Comparison of ENCODE assay signal across 8 mouse cellular contexts in the genomic region with DNA sequence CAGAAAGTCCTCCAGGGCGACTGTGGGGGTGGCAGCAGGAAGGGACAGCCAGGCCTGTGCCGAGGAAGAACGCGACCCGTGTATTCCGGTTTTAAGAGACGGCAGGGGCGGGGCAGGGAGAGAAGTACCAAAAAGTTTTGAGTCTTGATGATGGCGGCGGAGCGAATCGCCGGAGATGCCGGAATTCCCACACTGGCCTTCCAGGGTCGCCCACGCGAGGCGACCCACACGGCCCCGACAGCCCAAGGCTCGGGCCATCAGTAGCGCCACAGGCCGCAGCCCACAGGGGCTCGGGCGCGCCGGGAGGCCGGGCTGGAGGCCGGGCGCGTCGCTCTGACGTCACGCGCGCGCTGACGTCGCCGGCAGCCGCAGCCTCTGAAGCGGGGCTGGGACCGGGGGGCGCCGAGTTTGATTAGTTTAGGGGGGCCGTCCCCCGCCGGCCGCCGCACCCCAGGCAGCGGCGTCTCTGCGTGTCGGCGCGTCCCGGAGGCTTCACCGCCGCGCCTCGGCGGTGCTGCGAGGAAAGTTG. TPM values are rescaled to one million over a fixed set of nuclear protein-coding genes. Genes with fewer than 3 reads are reported as not detected.
DNase-seq lines count a peak whose midpoint lies in the region; ATAC-seq lines count a peak whose summit lies in the region.

A gene (plus strand): TSS at position 366 of the 529 bp plus-strand sequence.

- peak; percentile 68 for ATAC-seq in megakaryocyte progenitor cell, adult 5-6 weeks (replicated peaks; ENCODE audit: poor library complexity)

- intact Hi-C loops in gastrocnemius, postnatal 14 days (cut with DNase I; ENCODE audit: low total_unique reads) = loop anchor here (10.0 kb wide), 1 partner anchor 164 kb away; no protein-coding TSS in a partner anchor
- intact Hi-C loops in left cerebral cortex, postnatal 10 days (cut with DNase I) = loop anchor here (5.0 kb wide), 2 partner anchors 51 to 81 kb away; no protein-coding TSS in a partner anchor

- peak; percentile 88 to 97 for DNase-seq in adrenal gland, adult (ENCODE audit: inconsistent age in 2 of 2, low spot score in 1 of 2)
- peak; percentile 87 for DNase-seq in embryo, embryonic 10 days (ENCODE audit: low spot score)
- peak; percentile 73 for DNase-seq in gastrocnemius, postnatal 14 days
- DNase-seq in induced T-regulatory cell, adult 2 months (ENCODE audit: low read depth) = peak; percentile 91
- peak; percentile 56 to 87 for DNase-seq in left cerebral cortex, postnatal 10 days (ENCODE audit: extremely low spot score in 1 of 2, low spot score in 2 of 2)
- DNase-seq in right cerebral cortex, postnatal 10 days (ENCODE audit: low spot score in 2 of 2) = peak; percentile 84 to 85
- peak; percentile 77 for DNase-seq in urinary bladder, postnatal 14 days (ENCODE audit: low spot score)

RNA-seq across cellular contexts. Expression of the gene that starts here (rescaled TPM):
- 10 to 100 TPM; 39.5 to 44.5 TPM for total RNA-seq in gastrocnemius, postnatal 14 days (2021)
- 100 to 1,000 TPM; 328 to 340 TPM for total RNA-seq in left cerebral cortex, postnatal 10 days (2021)
- total RNA-seq in megakaryocyte progenitor cell, adult 5-6 weeks (2015) = 47.0 and 47.4 TPM in 2 replicates
- 37.5 and 38.1 TPM in 2 replicates for total RNA-seq in megakaryocyte progenitor cell, adult 5-6 weeks (2017)

Comparison
In these comparisons a context has a peak if more than half of its experiments do, and no peak if none do; other contexts are left out.
1. Peak in every context shown above with its lines: DNase-seq and ATAC-seq.
2. RNA of the gene that starts here (total RNA-seq): 328 to 340 TPM in left cerebral cortex, postnatal 10 days; 37.5 to 47.4 TPM in megakaryocyte progenitor cell, adult 5-6 weeks and 39.5 to 44.5 TPM in gastrocnemius, postnatal 14 days; every median in the first group is over 4 times any median in the second.